Mouse (Mus musculus) MEL-GATA-1-ER (cell line): ENCODE results near the gene Lta.

Source experiments
- DNase-seq: peaks from one replicate; pipeline ENCODE4 v3.0.0-alpha.2; 2012; ENCODE audit warnings: low read depth; ENCODE audit errors: extremely low read depth

Gene Lta

GRCm38 (mm10) chr17:35159638-35160037 lies 45.5 kb downstream of the Lta start:
- no peak for DNase-seq

GRCm38 (mm10) chr17:35158850-35159593 lies 46.1 kb downstream of the Lta start:
- no peak for DNase-seq

GRCm38 (mm10) chr17:35157661-35158175 lies 47.4 kb downstream of the Lta start:
- no peak for DNase-seq

GRCm38 (mm10) chr17:35157254-35157653 lies 47.9 kb downstream of the Lta start:
- no peak for DNase-seq

GRCm38 (mm10) chr17:35156461-35157200 lies 48.5 kb downstream of the Lta start:
- no peak for DNase-seq

GRCm38 (mm10) chr17:35155451-35155850 lies 49.7 kb downstream of the Lta start:
- DNase-seq: no peak

- DNase-seq: no peak
Observed at GRCm38 (mm10) chr17:35154616-35155015, 50.5 kb downstream of the Lta start.

- no peak for DNase-seq
Observed at GRCm38 (mm10) chr17:35153931-35154330, 51.2 kb downstream of the Lta start.
